Mouse (Mus musculus): ENCODE measurements around the gene Nr2f1. TPM values are rescaled to one million over a fixed set of nuclear protein-coding genes. Genes with fewer than 3 reads are reported as not detected.

Gene Nr2f1
- polyA plus RNA-seq, 1 experiment, result 6.8 TPM

DNA sequence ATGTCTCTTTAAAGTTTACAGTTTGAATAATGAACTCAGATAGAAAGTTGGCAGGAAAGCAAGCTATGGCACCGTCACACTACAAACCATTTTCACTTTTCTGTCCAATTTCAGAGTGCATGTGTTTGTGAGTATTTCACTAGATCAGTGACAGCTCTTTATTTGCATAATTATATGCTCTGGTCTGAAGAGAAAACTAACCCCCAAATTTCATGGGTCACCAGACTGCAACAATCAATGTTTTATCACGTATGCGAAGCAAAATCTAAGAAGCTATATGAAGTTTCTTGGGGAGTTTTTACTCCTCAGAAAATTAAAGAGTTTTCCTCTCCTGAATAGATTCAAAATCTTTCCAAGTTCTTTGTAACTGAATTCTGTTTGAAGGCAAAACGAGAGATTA is 31.4 kb downstream of the Nr2f1 start:
- no peak overlapping the region for H3K4me3 ChIP-seq (ENCODE audit: insufficient read depth, poor library complexity, severe bottlenecking)
- no peaks in the 10 kb centered on the region for H3K27me3 ChIP-seq (ENCODE audit: control insufficient read depth, insufficient read depth, insufficient read length)
- H3K36me3 ChIP-seq (ENCODE audit: control insufficient read depth, insufficient read depth), result no peaks in the 10 kb centered on the region
- H3K79me2 ChIP-seq (ENCODE audit: control insufficient read depth, insufficient read depth), result no peaks in the 10 kb centered on the region
- no peak overlapping the region for H3ac ChIP-seq (ENCODE audit: control insufficient read depth, insufficient read length, low read depth)
- H3K79me3 ChIP-seq (ENCODE audit: low read depth), result no peaks in the 10 kb centered on the region
- TF ChIP-seq MYOD1 (IDR thresholded peaks at IDR 0.05; ENCODE audit: control insufficient read depth, insufficient read length, low read depth), result no peak
- TF ChIP-seq USF1 (IDR thresholded peaks at IDR 0.05; ENCODE audit: low read depth), result no peak
- no peak for TF ChIP-seq MAX (IDR thresholded peaks at IDR 0.05)
- TF ChIP-seq CEBPB (IDR thresholded peaks at IDR 0.05; ENCODE audit: low read depth), result no peak
- no peak for TF ChIP-seq FOSL1 (IDR thresholded peaks at IDR 0.05; ENCODE audit: insufficient read depth, low read length, poor library complexity, severe bottlenecking)
- no peak for TF ChIP-seq MYOG (IDR thresholded peaks at IDR 0.05; ENCODE audit: control insufficient read depth, extremely low read depth, insufficient read length)
- no peak for TF ChIP-seq CTCF (IDR thresholded peaks at IDR 0.05; ENCODE audit: control insufficient read depth, insufficient read depth, insufficient read length)

DNA sequence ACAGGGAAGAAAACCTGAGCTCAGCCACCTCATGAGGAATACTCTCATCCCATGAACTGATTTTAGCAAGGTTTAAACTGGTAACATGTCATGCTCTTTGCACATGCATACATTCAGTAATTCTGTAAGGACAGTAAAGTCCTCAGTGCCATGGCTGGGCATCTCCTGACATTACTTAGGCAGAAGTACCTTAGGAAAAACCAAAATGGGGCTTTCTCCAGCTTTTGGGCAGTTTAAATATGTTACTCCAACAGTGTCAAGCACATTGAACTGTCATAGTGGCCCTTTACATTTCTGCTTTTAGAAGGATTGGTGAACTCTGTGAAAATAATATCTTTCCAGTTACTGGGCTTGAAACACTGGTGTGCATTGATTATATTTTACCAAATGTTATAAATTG is 34.6 kb downstream of the Nr2f1 start:
- Histone ChIP-seq H3K4me3 (ENCODE audit: insufficient read depth, poor library complexity, severe bottlenecking) (no peak overlapping the region), H3K27me3 (ENCODE audit: control insufficient read depth, insufficient read depth, insufficient read length) (no peaks in the 10 kb centered on the region), H3K36me3 (ENCODE audit: control insufficient read depth, insufficient read depth) (no peaks in the 10 kb centered on the region), H3K79me2 (ENCODE audit: control insufficient read depth, insufficient read depth) (no peaks in the 10 kb centered on the region), H3ac (ENCODE audit: control insufficient read depth, insufficient read length, low read depth) (no peak overlapping the region), H3K79me3 (ENCODE audit: low read depth) (no peaks in the 10 kb centered on the region)
- no peak for TF ChIP-seq CEBPB (IDR thresholded peaks at IDR 0.05; ENCODE audit: low read depth)
- no peak for TF ChIP-seq FOSL1 (IDR thresholded peaks at IDR 0.05; ENCODE audit: insufficient read depth, low read length, poor library complexity, severe bottlenecking)
- no peak for TF ChIP-seq USF1 (IDR thresholded peaks at IDR 0.05; ENCODE audit: low read depth)
- TF ChIP-seq MYOD1 (IDR thresholded peaks at IDR 0.05; ENCODE audit: control insufficient read depth, insufficient read length, low read depth), result no peak
- TF ChIP-seq MYOG (IDR thresholded peaks at IDR 0.05; ENCODE audit: control insufficient read depth, extremely low read depth, insufficient read length), result no peak

DNA sequence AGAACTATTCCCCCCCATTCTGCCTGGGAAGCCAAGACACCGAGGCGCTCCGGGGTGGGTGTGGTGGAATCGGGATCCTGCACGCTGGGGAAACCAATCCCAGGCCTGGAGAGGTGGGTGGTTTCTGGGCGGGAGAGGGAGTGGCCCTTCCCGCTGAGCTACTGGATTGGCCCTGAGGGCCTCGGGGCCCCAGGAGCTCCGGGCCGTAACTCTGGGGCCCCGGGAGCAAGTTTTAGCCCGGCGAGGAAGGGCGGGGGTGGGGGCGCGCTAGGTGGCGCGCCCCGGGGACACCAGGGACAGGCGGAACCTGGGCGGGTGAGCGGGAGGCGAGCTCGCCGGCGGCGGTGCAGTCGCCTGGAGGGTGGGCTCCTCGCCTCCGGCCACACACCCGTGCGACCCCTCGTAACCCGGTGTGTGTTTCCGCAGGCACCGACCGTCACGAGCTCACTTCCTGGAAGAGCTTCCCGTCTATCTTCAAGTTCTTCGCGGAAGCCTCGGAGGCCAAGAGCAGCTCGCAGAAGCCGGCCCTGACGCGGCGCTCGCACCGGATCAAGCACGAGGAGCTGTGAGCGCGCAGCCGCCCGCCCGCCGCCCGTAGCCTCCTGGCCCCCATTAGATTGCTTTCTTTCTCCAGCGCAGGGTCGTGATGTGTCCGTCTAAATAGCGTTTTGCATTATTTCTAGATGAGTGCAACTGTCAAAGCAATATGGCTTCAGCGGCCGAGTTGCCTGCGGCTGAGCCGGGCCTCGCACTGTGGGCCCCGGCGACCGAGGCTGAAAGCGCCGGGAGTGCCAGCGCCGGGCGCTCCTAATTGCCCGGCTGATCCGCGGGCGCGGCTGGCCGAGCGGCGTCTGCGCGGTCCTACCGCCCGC is 36.2 kb downstream of the Nr2f1 start:
- H3K4me3 ChIP-seq (ENCODE audit: insufficient read depth, poor library complexity, severe bottlenecking), result peak overlapping the region; percentile 45
- no peaks in the 10 kb centered on the region for H3K27me3 ChIP-seq (ENCODE audit: control insufficient read depth, insufficient read depth, insufficient read length)
- H3K79me2 ChIP-seq (ENCODE audit: control insufficient read depth, insufficient read depth), result no peaks in the 10 kb centered on the region
- no peaks in the 10 kb centered on the region for H3K79me3 ChIP-seq (ENCODE audit: low read depth)
- no peaks in the 10 kb centered on the region for H3K36me3 ChIP-seq (ENCODE audit: control insufficient read depth, insufficient read depth)
- H3ac ChIP-seq (ENCODE audit: control insufficient read depth, insufficient read length, low read depth), result peak overlapping the region; percentile 77
- peak; percentile 8 for TF ChIP-seq MAX (IDR thresholded peaks at IDR 0.05)
- TF ChIP-seq FOSL1 (IDR thresholded peaks at IDR 0.05; ENCODE audit: insufficient read depth, low read length, poor library complexity, severe bottlenecking), result no peak

DNA sequence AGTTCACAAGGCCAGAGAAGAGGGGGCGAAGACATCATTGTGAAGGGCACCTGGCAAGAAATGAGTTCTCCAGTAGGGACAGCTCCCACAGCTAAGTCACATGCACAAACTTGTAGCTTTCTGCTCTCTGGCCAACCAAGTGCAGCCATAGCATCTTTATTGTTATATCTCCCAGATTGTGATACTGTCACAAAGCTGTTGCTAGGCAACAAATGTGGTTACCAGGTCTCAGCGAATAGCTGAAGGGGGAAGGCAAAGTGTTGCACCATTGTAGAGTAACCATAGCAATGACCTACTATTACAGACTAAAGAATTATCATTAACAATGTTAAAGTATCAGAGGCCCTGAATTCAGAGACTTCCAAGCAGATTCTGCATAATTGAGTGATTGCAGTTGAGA is 37.4 kb downstream of the Nr2f1 start:
- TF ChIP-seq MYOG (IDR thresholded peaks at IDR 0.05; ENCODE audit: control insufficient read depth, extremely low read depth, insufficient read length), result no peak
- TF ChIP-seq MAX (IDR thresholded peaks at IDR 0.05), result no peak
- no peak for TF ChIP-seq CEBPB (IDR thresholded peaks at IDR 0.05; ENCODE audit: low read depth)
- TF ChIP-seq CTCF (IDR thresholded peaks at IDR 0.05; ENCODE audit: control insufficient read depth, insufficient read depth, insufficient read length), result no peak
- TF ChIP-seq MYOD1 (IDR thresholded peaks at IDR 0.05; ENCODE audit: control insufficient read depth, insufficient read length, low read depth), result no peak
- TF ChIP-seq FOSL1 (IDR thresholded peaks at IDR 0.05; ENCODE audit: insufficient read depth, low read length, poor library complexity, severe bottlenecking), result no peak
- TF ChIP-seq USF1 (IDR thresholded peaks at IDR 0.05; ENCODE audit: low read depth), result no peak
- H3ac ChIP-seq (ENCODE audit: control insufficient read depth, insufficient read length, low read depth), result no peak overlapping the region
- no peaks in the 10 kb centered on the region for H3K79me2 ChIP-seq (ENCODE audit: control insufficient read depth, insufficient read depth)
- no peaks in the 10 kb centered on the region for H3K27me3 ChIP-seq (ENCODE audit: control insufficient read depth, insufficient read depth, insufficient read length)
- H3K79me3 ChIP-seq (ENCODE audit: low read depth), result no peaks in the 10 kb centered on the region
- no peak overlapping the region for H3K4me3 ChIP-seq (ENCODE audit: insufficient read depth, poor library complexity, severe bottlenecking)
- no peaks in the 10 kb centered on the region for H3K36me3 ChIP-seq (ENCODE audit: control insufficient read depth, insufficient read depth)

DNA sequence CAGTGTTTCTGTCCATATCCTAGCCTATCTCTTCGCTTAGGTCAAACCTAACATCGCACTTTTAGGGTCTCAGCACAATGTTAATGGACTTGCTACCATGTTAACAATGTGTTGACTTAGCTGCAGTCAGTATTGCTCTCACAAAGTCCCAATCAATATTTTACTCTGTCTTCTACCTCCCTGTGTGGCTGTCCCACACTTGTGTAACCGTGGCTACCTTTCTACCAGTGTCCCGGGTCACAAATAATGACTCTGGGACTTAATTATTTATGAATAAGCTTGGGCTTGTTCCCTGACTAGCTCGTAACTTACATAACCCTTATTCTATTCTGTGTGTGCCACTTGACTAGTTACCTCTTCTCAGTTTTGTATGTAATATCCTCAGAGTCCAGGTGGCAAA is 42.1 kb downstream of the Nr2f1 start:
- Histone ChIP-seq H3K4me3 (ENCODE audit: insufficient read depth, poor library complexity, severe bottlenecking) (no peak overlapping the region), H3K79me2 (ENCODE audit: control insufficient read depth, insufficient read depth) (no peaks in the 10 kb centered on the region), H3ac (ENCODE audit: control insufficient read depth, insufficient read length, low read depth) (no peak overlapping the region), H3K27me3 (ENCODE audit: control insufficient read depth, insufficient read depth, insufficient read length) (no peaks in the 10 kb centered on the region), H3K36me3 (ENCODE audit: control insufficient read depth, insufficient read depth) (no peaks in the 10 kb centered on the region), H3K79me3 (ENCODE audit: low read depth) (no peaks in the 10 kb centered on the region)
- TF ChIP-seq MAX (IDR thresholded peaks at IDR 0.05) (no peak), USF1 (IDR thresholded peaks at IDR 0.05; ENCODE audit: low read depth) (no peak), MYOD1 (IDR thresholded peaks at IDR 0.05; ENCODE audit: control insufficient read depth, insufficient read length, low read depth) (no peak), CEBPB (IDR thresholded peaks at IDR 0.05; ENCODE audit: low read depth) (no peak), MYOG (IDR thresholded peaks at IDR 0.05; ENCODE audit: control insufficient read depth, extremely low read depth, insufficient read length) (no peak), CTCF (IDR thresholded peaks at IDR 0.05; ENCODE audit: control insufficient read depth, insufficient read depth, insufficient read length) (no peak), FOSL1 (IDR thresholded peaks at IDR 0.05; ENCODE audit: insufficient read depth, low read length, poor library complexity, severe bottlenecking) (no peak)

Other genes with a start within 250 kb of the Nr2f1 start
- 0.08 TPM for gene Pou5f2, start 174.9 kb downstream of the Nr2f1 start, polyA plus RNA-seq (2012; fragmentation: generic; extraction: Trizol)